Mouse (Mus musculus): ENCODE data around the gene Gripap1. TPM values are rescaled to one million over a fixed set of nuclear protein-coding genes. Genes with fewer than 3 reads are reported as not detected.

The Gripap1 gene
- total and polyA plus RNA-seq, 3 experiments: 20.8 to 25.3 (median 24.6) TPM

DNA sequence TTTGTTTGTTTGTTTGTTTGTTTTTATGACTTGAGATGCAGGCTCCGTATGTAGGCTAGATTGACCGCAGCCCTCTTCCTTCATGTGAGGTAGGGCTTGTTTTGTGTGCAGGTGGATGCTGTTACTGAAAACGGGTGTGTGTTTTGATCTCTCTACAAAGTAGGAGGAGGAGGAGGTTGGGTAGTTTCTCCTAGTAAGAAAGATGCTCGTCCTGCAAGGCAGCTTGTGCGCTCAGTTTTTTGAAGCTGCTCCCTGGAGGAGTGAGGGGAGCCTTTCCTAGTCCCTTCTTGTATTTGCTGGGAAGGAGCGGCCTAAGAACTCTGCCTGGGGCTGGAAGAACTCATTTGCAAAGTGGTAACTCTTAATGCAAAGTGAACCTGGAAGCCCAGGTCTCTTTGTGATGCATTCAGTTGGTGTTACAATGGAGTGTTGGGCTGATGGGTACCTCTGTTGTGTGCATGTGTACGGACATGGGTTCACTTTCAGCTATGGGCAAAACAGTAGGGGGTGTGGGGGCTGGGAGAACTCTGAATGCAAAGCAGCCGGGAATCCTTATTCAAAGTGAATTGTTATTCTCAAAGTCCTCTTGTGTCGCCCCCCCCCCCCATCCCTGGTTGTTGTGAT is 24.8 kb upstream of the Gripap1 start:
- TF ChIP-seq EP300 (IDR thresholded peaks at IDR 0.05; ENCODE audit: insufficient read depth, low read depth, low read length) (no peak), CTCF (IDR thresholded peaks at IDR 0.05) (no peak), POLR2A (IDR thresholded peaks at IDR 0.05; ENCODE audit: insufficient read depth, low read depth, low read length) (no peak)
- DNase-seq: no peak
- Histone ChIP-seq H3K9ac (ENCODE audit: low read depth, low read length) (peak overlapping the region; percentile 25), H3K4me3 (no peak overlapping the region; the same call in 1 of the 2 replicates), H3K4me1 (ENCODE audit: control insufficient read depth, insufficient read depth, low read length) (peaks cover 1% of the 10 kb centered on the region), H3K27me3 (ENCODE audit: control insufficient read depth, insufficient read depth, low read length) (no peaks in the 10 kb centered on the region), H3K79me2 (replicated peaks; ENCODE audit: control insufficient read depth, insufficient read depth, low read length) (no peaks in the 10 kb centered on the region), H3K36me3 (ENCODE audit: control insufficient read depth, insufficient read depth, low read length) (peaks cover 5% of the 10 kb centered on the region), H3K27ac (peak overlapping the region; percentile 53; the same call in 1 of the 2 replicates)
- intact Hi-C loops (cut with DNase I): no loop called here
- WGBS: 18% methylated on average over 9 of the region's 9 CpGs

DNA sequence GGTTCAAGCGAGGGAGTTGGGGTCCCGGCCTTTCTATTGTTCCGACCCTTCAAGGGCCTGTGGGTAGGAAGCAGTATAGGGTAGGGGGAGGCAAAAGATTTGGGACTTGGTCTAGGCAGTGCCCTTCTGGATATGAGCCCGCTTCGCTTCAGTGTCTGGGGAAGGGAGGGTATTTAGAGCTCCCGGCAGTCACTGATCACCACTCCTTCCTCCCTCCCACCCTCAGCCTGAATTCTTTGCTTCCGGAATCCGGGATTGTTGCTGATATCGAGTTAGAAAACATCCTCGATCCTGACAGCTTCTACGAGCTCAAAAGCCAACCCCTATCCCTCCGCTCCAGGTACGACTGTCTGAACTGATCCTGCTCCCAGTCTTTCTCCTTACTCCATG is 24.3 kb upstream of the Gripap1 start:
- TF ChIP-seq POLR2A (IDR thresholded peaks at IDR 0.05; ENCODE audit: insufficient read depth, low read depth, low read length) (no peak), CTCF (IDR thresholded peaks at IDR 0.05) (no peak), EP300 (IDR thresholded peaks at IDR 0.05; ENCODE audit: insufficient read depth, low read depth, low read length) (no peak)
- peak; percentile 7 to 27 for DNase-seq
- 21% methylated on average over 13 of the region's 13 CpGs for WGBS
- Histone ChIP-seq H3K79me2 (replicated peaks; ENCODE audit: control insufficient read depth, insufficient read depth, low read length) (no peaks in the 10 kb centered on the region), H3K4me3 (peak overlapping the region; percentile 19; the same call in 1 of the 2 replicates), H3K9ac (ENCODE audit: low read depth, low read length) (peak overlapping the region; percentile 7), H3K4me1 (ENCODE audit: control insufficient read depth, insufficient read depth, low read length) (peaks cover 1% of the 10 kb centered on the region), H3K27me3 (ENCODE audit: control insufficient read depth, insufficient read depth, low read length) (no peaks in the 10 kb centered on the region), H3K36me3 (ENCODE audit: control insufficient read depth, insufficient read depth, low read length) (peaks cover 5% of the 10 kb centered on the region), H3K27ac (peak overlapping the region; percentile 53)
- intact Hi-C loops (cut with DNase I): no loop called here

DNA sequence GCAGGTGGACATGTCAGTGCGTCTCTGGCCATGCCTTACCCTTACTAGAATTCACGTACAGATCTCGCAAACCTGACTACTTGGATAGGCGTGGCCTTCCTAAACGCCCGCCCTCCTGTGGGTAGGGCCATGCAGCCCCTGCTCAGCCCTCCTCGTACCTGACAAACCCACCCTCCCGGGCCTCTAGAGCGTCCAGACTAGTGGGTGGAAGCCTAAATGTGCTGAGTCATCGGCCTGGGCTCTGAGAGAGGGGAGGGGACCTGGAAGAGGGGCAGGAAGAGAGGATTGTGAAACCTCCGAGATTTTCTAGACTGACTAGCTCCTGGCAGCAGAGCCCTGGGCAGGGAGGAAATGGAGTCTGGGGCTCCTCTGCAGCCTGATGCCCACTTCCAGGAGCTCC is 23.8 kb upstream of the Gripap1 start:
- Histone ChIP-seq H3K36me3 (ENCODE audit: control insufficient read depth, insufficient read depth, low read length) (peaks cover 5% of the 10 kb centered on the region), H3K79me2 (replicated peaks; ENCODE audit: control insufficient read depth, insufficient read depth, low read length) (no peaks in the 10 kb centered on the region), H3K27me3 (ENCODE audit: control insufficient read depth, insufficient read depth, low read length) (no peaks in the 10 kb centered on the region), H3K4me3 (peak overlapping the region; percentile 19; the same call in 1 of the 2 replicates), H3K4me1 (ENCODE audit: control insufficient read depth, insufficient read depth, low read length) (peaks cover 1% of the 10 kb centered on the region), H3K27ac (peak overlapping the region; percentile 53), H3K9ac (ENCODE audit: low read depth, low read length) (peak overlapping the region; percentile 7)
- peak; percentile 63 to 72 for DNase-seq
- TF ChIP-seq EP300 (IDR thresholded peaks at IDR 0.05; ENCODE audit: insufficient read depth, low read depth, low read length) (no peak), POLR2A (IDR thresholded peaks at IDR 0.05; ENCODE audit: insufficient read depth, low read depth, low read length) (no peak), CTCF (IDR thresholded peaks at IDR 0.05) (no peak)
- intact Hi-C loops (cut with DNase I): no loop called here
- 29% methylated on average over 11 of the region's 11 CpGs for WGBS

DNA sequence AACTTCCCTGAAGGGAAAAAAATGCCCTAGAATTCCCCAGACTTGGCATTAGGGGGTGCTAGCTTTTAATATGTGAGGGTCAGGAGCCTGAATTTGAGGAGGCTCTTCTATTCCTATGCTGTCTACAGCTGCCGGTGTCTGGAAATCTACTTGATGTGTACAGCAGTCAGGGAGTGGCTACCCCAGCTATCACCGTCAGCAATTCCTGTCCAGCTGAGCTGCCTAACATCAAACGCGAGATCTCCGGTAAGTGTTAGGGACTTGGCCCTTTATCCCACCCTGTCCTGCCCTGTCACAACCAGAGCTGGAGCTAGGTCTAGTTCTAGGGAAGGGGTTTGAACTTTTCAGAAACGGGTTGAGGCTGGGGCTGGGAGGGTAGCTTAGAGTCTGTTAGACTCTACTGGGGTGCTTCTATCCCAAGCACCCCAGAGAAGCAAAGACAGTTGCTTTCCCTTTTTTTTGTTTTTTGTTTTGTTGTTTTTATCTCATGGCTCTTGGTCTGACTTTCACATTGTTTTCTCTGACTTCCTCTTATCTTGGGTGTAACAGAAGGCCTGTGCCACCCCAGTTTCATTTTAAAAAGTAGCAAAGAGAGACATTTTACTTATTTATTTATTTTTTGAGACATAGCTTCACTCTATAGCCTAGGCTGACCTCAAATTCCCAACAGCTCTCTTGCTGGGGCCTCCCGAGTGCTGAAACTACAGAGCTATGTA is 20.1 kb upstream of the Gripap1 start:
- H3K36me3 ChIP-seq (ENCODE audit: control insufficient read depth, insufficient read depth, low read length): peaks cover 5% of the 10 kb centered on the region
- intact Hi-C loops (cut with DNase I): loop anchor here (10.0 kb wide), 1 partner anchor 345 kb away; no protein-coding TSS in a partner anchor
- 70% methylated on average over 7 of the region's 7 CpGs for WGBS
- no peak overlapping the region for H3K9ac ChIP-seq (ENCODE audit: low read depth, low read length)
- TF ChIP-seq CTCF (IDR thresholded peaks at IDR 0.05) (no peak), EP300 (IDR thresholded peaks at IDR 0.05; ENCODE audit: insufficient read depth, low read depth, low read length) (no peak)
- H3K79me2 ChIP-seq (replicated peaks; ENCODE audit: control insufficient read depth, insufficient read depth, low read length): no peaks in the 10 kb centered on the region
- no peak for DNase-seq
- peaks cover 1% of the 10 kb centered on the region for H3K4me1 ChIP-seq (ENCODE audit: control insufficient read depth, insufficient read depth, low read length)
- H3K4me3 ChIP-seq: no peak overlapping the region
- no peaks in the 10 kb centered on the region for H3K27me3 ChIP-seq (ENCODE audit: control insufficient read depth, insufficient read depth, low read length)
- no peak overlapping the region for H3K27ac ChIP-seq

DNA sequence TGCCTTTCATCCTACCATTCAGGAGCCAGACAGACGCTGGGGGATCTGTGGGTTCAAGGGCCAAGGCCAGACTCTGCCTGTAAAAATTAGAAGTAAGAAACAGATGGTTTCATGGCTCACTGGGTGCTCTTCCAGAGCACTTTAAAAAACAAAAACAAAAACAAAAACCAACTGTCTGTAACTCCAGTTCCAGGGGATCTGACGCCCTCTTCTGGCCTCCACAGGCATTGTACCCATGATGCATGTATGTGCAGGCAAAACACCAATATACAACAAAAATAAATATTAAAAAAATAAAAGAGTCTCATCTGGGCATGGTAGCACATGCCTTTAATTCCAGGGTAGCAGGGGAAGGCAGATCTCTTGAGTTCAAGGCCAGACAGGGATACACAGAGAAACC is 16.8 kb upstream of the Gripap1 start:
- no peak for TF ChIP-seq POLR2A (IDR thresholded peaks at IDR 0.05; ENCODE audit: insufficient read depth, low read depth, low read length)
- TF ChIP-seq CTCF (IDR thresholded peaks at IDR 0.05): peak; percentile 62
- no peak for TF ChIP-seq EP300 (IDR thresholded peaks at IDR 0.05; ENCODE audit: insufficient read depth, low read depth, low read length)
- Histone ChIP-seq H3K79me2 (replicated peaks; ENCODE audit: control insufficient read depth, insufficient read depth, low read length) (no peaks in the 10 kb centered on the region), H3K4me1 (ENCODE audit: control insufficient read depth, insufficient read depth, low read length) (no peaks in the 10 kb centered on the region; the same call in 1 of the 2 replicates), H3K27ac (no peak overlapping the region), H3K4me3 (no peak overlapping the region), H3K27me3 (ENCODE audit: control insufficient read depth, insufficient read depth, low read length) (no peaks in the 10 kb centered on the region), H3K9ac (ENCODE audit: low read depth, low read length) (no peak overlapping the region), H3K36me3 (ENCODE audit: control insufficient read depth, insufficient read depth, low read length) (no peaks in the 10 kb centered on the region)
- intact Hi-C loops (cut with DNase I): loop anchor here (10.0 kb wide), 1 partner anchor 348 kb away; no protein-coding TSS in a partner anchor
- no peak for DNase-seq
- 54% methylated on average over 2 of the region's 2 CpGs for WGBS

Data from heart, adult 2 months (tissue).